Mouse (Mus musculus) megakaryocyte-erythroid progenitor cell, adult 5-6 weeks (primary cell): ENCODE data around the gene Gm7247. TPM values are rescaled to one million over a fixed set of nuclear protein-coding genes. Genes with fewer than 3 reads are reported as not detected.
"Not testable (repeated sequence)": the region's sequence is repeated elsewhere in the genome, so short reads cannot be mapped to it uniquely, and the experiment has no call there.

Experiments used
- ATAC-seq: replicated peaks from 2 replicates; pipeline ENCODE4 v1.8.0; 2016; ENCODE audit warnings: mild to moderate bottlenecking, inconsistent platforms; ENCODE audit not compliant: severe bottlenecking, poor library complexity, low FRiP score, low TSS enrichment
- total RNA-seq, 2 experiments: library from RNA; stranded (forward) in 1 of 2; stranded (reverse) in 1 of 2; fragments of 200-1000, 215-1000 nt in 1 of 2; fragments of >200 nt in 1 of 2; fragmentation: Nextera tagmentation in 1 of 2; gene quantifications; 2 replicates each; pipeline ENCODE4 v1.2.3; 2014 to 2017

Gm7247 gene
- total RNA-seq, 2 experiments from 2014 or later, result not detected

DNA sequence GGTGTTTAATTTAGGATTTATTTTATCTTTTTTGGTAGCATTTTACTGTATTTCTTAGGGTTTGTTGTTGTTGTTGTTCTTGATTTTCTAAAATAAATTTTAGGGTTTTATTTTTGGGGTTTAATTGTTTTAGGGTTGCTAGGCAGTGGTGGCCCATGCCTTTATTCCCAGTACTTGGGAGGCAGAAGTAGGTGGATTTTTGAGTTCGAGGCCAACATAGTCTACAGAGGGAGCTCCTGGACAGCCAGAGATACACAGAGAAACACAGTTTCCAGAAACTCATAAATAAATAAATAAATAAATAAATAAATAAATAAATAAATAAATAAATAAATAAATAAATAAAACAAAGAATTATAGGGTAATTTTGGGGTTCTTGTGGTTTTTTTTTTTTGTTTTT is 122.1 kb downstream of the Gm7247 start:
- ATAC-seq, result no peak

DNA sequence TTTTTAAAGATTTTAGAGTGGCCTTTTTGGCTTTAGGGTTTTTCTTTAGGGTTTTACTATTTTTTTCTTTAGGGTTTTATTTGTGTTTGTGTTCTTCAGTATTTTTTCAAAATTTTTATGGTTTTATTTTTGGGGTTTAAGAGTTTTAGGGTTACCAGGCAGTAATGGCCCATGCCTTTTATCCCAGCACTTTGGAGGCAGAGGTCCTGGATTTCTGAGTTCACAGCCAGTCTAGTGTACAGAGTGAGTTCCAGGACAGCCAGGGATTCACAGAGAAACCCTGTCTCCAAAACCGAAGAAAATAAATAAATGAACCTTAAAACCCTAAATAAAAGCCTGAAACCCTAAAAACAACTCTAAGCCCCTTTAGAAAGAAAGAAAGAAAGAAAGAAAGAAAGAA is 124.6 kb downstream of the Gm7247 start:
- no peak for ATAC-seq

DNA sequence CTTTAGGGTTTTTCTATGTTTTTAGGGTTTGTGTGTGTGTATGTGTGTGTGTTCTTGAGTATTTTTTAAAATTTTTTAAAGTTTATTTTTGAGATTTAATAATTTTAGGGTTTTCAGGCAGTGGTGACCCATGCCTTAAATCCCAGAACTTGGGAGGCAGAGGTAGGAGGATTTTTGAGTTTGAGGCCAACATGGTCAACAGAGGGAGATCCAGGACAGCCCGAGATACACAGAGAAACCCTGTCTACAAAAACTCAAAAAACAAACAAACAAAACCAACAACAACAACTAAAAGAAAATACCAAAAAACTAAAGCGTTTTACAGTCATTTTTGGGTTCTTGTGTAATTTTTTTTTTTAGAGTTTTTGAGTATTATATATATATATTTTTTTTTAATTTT is 134.2 kb downstream of the Gm7247 start:
- no peak for ATAC-seq

DNA sequence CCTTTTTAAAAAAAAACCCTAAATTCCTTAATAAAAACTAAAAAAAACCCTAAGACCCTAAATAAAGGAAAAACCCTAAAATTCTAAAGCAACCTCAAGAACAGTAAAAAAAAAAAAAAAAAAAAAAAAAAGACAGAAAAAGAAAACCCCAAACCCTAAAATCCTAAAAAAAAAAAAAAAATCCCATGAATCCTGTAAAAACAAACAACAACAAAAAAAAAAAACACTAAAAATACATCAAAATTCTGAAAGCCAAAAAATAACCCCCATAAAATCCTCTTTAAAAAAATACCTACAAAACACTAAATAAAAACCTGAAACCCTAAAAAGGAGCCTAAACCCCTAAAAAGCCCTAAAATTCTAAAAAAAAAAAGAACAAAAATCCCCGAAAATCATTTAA is 135.4 kb downstream of the Gm7247 start:
- no peak for ATAC-seq

DNA sequence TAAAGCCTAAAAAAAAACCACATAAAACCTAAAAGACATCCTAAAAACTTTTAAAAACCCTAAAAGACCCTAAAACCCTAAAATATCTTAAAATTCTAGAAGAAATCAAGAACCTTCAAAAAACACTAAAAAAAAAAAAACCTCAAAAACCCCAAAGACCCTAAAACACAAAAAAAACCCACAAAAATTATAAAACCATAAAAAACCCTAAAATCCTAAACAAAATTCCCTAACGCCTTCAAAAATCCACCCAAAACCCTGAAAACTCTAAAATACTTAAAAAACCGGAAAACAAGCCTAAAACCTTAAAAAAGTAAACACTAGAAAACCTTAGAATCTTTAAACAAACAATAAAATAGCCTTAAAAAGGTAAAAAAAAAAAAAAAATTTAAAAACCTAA is 136.4 kb downstream of the Gm7247 start:
- ATAC-seq, result no peak

DNA sequence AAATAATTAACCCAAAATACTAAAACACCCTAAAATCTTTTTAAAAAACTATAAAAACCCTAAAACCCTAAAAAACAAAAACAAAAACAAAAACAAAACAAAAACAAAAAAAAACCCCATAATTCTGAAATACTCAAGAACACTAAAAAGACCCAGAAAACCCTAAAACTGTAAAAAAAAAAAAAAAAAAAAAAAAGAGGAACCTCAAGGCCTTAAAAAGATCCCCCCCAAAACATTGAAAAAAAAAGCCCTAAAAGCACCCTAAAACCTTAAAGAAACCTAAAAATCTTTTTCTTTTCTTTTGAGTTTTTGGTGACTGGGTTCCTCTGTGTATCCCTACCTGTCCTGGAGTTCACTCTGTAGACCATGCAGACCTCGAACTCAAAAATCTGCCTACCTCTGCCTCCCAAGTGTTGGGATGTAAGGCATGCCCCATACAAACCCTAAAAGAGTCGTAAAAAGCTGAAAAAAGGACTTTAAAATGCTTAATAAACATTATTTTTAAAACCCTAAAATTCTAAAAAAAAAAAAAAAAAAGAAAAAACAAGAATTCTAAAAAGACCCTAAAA is 138.2 kb downstream of the Gm7247 start:
- no peak for ATAC-seq

DNA sequence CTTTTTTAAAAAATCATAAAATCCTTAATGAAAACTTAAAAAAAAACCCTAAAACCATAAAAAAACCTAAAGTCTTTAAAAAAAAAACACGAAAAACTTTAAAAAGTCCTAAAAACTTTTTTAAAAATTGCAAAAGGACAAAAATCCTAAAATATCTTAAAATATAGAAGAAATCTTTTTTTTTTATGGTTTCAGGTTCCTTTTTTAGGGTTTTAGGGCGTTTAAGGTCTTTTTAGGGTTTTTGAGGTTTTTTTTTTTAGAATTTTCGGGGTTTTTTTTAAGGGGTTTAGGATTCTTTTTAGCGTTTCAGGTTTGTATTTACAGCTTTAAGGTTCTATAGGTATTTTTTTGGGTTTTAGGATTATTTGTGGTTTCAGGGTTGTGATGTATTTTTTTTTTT is 138.9 kb downstream of the Gm7247 start:
- no peak for ATAC-seq

DNA sequence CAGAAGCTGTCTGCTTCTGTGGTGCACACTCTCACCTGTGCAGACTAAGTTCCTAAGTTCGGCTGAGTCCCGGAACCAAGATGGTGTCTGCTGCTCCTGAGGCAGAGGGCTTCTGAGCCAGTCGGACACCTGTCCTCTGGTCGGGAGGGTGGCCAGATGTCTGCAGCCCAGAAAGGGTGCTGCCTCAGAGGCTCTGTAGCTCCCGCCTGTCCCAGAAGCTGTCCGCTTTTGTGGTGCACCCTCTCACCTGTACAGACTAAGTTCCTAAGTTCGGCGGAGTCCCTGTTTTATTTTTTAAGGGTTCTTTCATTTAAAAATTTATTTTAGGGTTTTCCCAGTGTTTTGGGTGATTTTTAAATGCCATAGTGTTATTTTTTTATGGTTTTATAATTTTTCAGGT is 145.9 kb downstream of the Gm7247 start:
- ATAC-seq, result no peak

DNA sequence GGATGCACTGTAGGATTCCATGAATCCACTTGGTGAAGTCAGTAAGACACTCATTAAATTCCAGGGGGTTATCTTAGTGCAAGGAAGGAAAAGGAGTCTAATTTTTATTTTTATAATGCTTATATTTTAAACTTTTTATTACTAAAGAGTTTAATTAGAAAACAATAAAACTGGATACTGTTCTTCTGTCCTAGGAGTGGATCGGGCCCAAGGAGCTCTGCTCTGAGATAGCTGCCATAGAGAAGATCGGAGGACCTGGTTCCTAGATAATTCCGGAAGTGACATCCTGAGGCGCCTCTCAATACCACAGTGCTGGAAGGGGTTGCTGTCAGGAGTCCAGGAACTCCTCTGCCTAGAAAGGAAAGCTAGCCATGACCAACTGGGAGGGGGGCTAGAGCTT is 190.9 kb downstream of the Gm7247 start, which contains the start of gene Gm5622:
TSS of gene Gm5622 (plus strand) at position 301 of the 400 bp plus-strand sequence.
- ATAC-seq, result no peak

DNA sequence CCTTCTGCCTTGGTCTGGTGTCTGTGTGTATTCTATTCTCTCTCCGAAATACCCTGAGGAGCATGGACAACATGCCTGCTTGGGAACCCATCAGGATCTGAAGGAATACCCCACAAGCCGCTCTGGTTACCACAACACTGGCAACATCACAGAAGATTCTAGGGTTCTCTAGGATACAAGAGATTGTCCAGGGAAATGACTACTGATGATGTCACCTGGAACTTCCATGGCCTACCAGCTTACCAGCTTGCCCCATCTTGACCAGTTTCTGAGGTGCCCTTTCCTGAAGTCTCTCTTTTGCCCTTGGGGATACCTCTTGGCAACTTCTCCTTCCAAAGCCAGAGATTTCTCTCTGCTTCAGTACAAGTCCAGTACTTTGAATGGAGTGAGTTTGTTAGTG is 212.4 kb downstream of the Gm7247 start, which contains the start of gene Gm17175:
TSS of gene Gm17175 (minus strand) at position 101 of the 400 bp plus-strand sequence.
- not testable (repeated sequence) for ATAC-seq

DNA sequence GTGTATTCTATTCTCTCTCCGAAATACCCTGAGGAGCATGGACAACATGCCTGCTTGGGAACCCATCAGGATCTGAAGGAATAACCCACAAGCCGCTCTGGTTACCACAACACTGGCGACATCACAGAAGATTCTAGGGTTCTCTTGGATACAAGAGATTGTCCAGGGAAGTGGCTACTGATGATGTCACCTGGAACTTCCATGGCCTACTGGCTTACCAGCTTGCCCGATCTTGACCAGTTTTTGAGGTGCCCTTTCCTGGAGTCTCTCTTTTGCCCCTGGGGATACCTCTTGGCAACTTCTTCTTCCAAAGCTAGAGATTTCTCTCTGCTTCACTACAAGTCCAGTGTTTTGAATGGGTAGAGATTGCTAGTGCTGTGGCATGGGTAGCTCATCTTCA is 230.5 kb downstream of the Gm7247 start, which contains the start of gene Gm17174:
TSS of gene Gm17174 (minus strand) at position 101 of the 400 bp plus-strand sequence.
- ATAC-seq, result not testable (repeated sequence)

DNA sequence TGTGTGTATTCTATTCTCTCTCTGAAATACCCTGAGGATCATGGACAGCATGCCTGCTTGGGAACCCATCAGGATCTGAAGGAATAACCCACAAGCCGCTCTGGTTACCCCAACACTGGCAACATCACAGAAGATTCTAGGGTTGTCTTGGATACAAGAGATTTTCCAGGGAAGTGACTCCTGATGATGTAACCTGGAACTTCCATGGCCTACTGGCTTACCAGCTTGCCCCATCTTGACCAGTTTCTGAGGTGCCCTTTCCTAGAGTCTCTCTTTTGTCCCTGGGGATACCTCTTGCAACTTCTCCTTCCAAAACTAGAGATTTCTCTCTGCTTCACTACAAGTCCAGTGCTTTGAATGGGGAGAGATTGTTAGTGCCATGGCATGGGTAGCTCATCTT is 249.7 kb downstream of the Gm7247 start, which contains the start of gene Gm17078:
TSS of gene Gm17078 (minus strand) at position 101 of the 400 bp plus-strand sequence.
- ATAC-seq, result no peak

Other genes with a start within 250 kb of the Gm7247 start
- not detected in 2 replicates for gene Eddm3b, start 247.3 kb upstream of the Gm7247 start, total RNA-seq (2014; fragmentation: Nextera tagmentation)
- not detected in 2 replicates for gene Eddm3b, start 247.3 kb upstream of the Gm7247 start, total RNA-seq (2017)
- gene Rnase6, start 237.8 kb upstream of the Gm7247 start, total RNA-seq (2014; fragmentation: Nextera tagmentation), result 2.8 and 14.6 TPM in 2 replicates
- 14.8 and 44.0 TPM in 2 replicates for gene Rnase6, start 237.8 kb upstream of the Gm7247 start, total RNA-seq (2017)
- gene Rnase1, start 215.0 kb upstream of the Gm7247 start, total RNA-seq (2014; fragmentation: Nextera tagmentation), result not detected in 2 replicates
- gene Rnase1, start 215.0 kb upstream of the Gm7247 start, total RNA-seq (2017), result not detected in 2 replicates
- not detected in 2 replicates for gene Rnase2b, start 199.5 kb upstream of the Gm7247 start, total RNA-seq (2014; fragmentation: Nextera tagmentation)
- not detected in 2 replicates for gene Rnase2b, start 199.5 kb upstream of the Gm7247 start, total RNA-seq (2017)
- not detected in 2 replicates for gene Ang2, start 162.6 kb upstream of the Gm7247 start, total RNA-seq (2014; fragmentation: Nextera tagmentation)
- not detected in 2 replicates for gene Ang2, start 162.6 kb upstream of the Gm7247 start, total RNA-seq (2017)
- gene Ear14, start 158.4 kb upstream of the Gm7247 start, total RNA-seq (2014; fragmentation: Nextera tagmentation), result not detected in 2 replicates
- gene Ear14, start 158.4 kb upstream of the Gm7247 start, total RNA-seq (2017), result not detected in 2 replicates
- not detected in 2 replicates for gene Rnase2a, start 105.6 kb upstream of the Gm7247 start, total RNA-seq (2014; fragmentation: Nextera tagmentation)
- gene Rnase2a, start 105.6 kb upstream of the Gm7247 start, total RNA-seq (2017), result not detected in 2 replicates
- not detected in 2 replicates for gene Vmn2r88, start 49.1 kb downstream of the Gm7247 start, total RNA-seq (2014; fragmentation: Nextera tagmentation)
- not detected in 2 replicates for gene Vmn2r88, start 49.1 kb downstream of the Gm7247 start, total RNA-seq (2017)
- gene Vmn2r89, start 90.1 kb downstream of the Gm7247 start, total RNA-seq (2014; fragmentation: Nextera tagmentation), result not detected in 2 replicates
- gene Vmn2r89, start 90.1 kb downstream of the Gm7247 start, total RNA-seq (2017), result not detected in 2 replicates
- gene Gm5622, start 191.0 kb downstream of the Gm7247 start, total RNA-seq (2014; fragmentation: Nextera tagmentation), result not detected in 2 replicates
- gene Gm5622, start 191.0 kb downstream of the Gm7247 start, total RNA-seq (2017), result not detected in 2 replicates
- not detected in 2 replicates for gene Gm17175, start 212.3 kb downstream of the Gm7247 start, total RNA-seq (2014; fragmentation: Nextera tagmentation)
- not detected in 2 replicates for gene Gm17175, start 212.3 kb downstream of the Gm7247 start, total RNA-seq (2017)
- gene Gm17174, start 230.4 kb downstream of the Gm7247 start, total RNA-seq (2014; fragmentation: Nextera tagmentation), result not detected in 2 replicates
- gene Gm17174, start 230.4 kb downstream of the Gm7247 start, total RNA-seq (2017), result not detected in 2 replicates
- not detected in 2 replicates for gene Gm17078, start 249.6 kb downstream of the Gm7247 start, total RNA-seq (2014; fragmentation: Nextera tagmentation)
- gene Gm17078, start 249.6 kb downstream of the Gm7247 start, total RNA-seq (2017), result not detected in 2 replicates